Mouse (Mus musculus) pancreas, adult 10 weeks (tissue): ENCODE measurements around the gene Gm4907. TPM values are rescaled to one million over a fixed set of nuclear protein-coding genes. Genes with fewer than 3 reads are reported as not detected.

ENCODE experiments used
- polyA plus RNA-seq: library from polyadenylated mRNA; stranded (reverse); fragments of 350-450 nt; fragmentation: Illumina TruSeq; extraction: RNeasy Lipid Tissue Mini Kit (QIAGEN cat#74804); gene quantifications from one replicate; pipeline ENCODE4 v1.2.3, GENCODE M21; 2015; ENCODE audit warnings: low read depth, low replicate concordance; ENCODE audit not compliant: insufficient read depth

The Gm4907 gene
- not detected for polyA plus RNA-seq

DNA sequence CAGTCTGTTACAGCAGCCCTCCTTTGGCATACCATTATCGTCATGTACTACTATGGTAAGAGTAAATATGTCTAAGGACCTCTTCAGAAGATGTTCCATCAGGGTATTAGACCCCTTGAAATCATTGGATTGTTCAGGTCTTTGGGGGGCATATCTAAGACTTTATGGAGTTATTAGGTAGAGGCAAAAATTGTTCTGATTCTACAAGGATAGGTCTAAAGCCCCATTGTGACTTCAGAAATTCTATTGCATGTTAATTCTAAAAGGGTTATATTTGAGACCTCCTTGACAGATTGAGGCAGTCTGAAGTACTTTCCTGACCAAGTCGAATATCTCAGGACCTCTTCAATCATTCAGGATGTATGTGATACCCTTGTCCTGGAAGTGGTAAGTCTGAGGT, at the start of gene Gm4907:
TSS of gene Gm4907 (plus strand) at position 301 of the 400 bp plus-strand sequence.

Other genes with a start within 250 kb of the Gm4907 start
- 2.4 TPM for gene Wdr44, start 189.5 kb upstream of the Gm4907 start, polyA plus RNA-seq
- gene Gm4985, start 76.4 kb downstream of the Gm4907 start, polyA plus RNA-seq = not detected